Mouse (Mus musculus) c-Kit-positive CD71-negative TER-119-negative erythroid progenitor cells, embryonic 14.5 days (primary cell): ENCODE measurements around the gene Ddn.

Experiments used
- DNase-seq: peaks from one replicate; pipeline ENCODE4 v3.0.0-alpha.2; 2013; ENCODE audit warnings: low read depth

Ddn gene

DNA sequence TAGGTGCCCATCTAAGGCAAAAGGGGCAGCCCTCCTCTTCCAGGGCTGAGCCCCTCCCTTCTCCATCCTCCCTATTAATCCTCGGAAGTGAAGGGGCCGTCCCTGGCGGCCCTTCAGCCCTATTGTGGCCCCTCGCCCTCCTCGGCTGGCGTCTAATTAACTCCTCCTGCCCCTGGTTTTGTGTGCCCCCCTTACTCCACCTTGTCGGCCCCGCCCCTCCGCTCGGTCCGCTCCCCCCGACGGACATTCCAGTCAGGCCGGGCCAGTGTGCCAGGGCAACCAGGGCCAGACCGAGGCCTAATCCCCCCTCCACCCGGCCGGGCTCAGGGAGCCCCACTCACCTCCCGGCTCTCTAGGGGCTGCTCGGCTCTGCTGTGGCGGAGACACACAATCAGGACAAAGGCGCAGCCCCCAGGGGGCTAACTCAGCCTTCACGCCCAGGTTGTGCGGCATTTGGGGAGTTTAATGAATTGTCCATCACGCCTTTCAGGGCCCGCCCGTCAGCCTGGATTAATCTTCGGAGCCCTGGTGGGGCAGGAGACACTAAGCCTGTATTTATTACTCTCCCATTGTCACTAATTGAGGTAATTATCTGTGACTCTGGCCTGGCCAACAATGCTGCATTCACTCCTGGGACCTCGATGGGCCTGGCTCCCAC, 11.3 kb downstream of the Ddn start:
- no peak for DNase-seq

GRCm38 (mm10) chr15:98796803-98797595, 12.3 kb downstream of the Ddn start:
- DNase-seq: no peak

- no peak for DNase-seq
Observed at GRCm38 (mm10) chr15:98793141-98793698, 16.1 kb downstream of the Ddn start.

DNA sequence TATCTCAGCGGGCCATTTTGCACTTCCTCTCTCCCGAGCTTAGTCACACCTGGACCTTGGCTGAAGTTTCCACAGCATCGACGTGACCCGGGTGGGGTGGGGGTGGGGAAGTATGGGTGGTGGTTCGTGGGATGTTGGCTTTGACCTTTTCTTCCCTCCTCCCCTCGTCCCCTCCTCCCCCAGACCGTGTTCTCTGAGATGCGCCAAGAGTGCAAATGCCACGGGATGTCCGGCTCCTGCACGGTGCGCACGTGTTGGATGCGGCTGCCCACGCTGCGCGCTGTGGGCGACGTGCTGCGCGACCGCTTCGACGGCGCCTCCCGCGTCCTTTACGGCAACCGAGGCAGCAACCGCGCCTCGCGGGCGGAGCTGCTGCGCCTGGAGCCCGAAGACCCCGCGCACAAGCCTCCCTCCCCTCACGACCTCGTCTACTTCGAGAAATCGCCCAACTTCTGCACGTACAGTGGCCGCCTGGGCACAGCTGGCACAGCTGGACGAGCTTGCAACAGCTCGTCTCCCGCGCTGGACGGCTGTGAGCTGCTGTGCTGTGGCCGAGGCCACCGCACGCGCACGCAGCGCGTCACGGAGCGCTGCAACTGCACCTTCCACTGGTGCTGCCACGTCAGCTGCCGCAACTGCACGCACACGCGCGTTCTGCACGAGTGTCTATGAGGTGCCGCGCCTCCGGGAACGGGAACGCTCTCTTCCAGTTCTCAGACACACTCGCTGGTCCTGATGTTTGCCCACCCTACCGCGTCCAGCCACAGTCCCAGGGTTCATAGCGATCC, 16.9 kb downstream of the Ddn start:
- DNase-seq: no peak

DNA sequence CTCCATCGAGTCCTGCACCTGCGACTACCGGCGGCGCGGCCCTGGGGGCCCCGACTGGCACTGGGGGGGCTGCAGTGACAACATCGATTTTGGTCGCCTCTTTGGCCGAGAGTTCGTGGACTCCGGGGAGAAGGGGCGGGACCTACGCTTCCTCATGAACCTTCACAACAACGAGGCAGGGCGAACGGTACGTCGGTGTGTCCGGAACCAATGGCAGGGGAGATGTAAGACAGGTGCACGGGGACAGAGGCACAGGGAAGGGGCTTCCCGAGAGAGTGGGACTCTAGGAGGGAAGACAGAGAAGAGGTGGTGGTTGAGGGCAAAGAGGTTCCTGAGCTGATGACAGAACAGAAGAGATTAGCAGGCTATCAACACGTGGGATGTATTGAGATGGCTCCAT, 17.5 kb downstream of the Ddn start:
- no peak for DNase-seq

GRCm38 (mm10) chr15:98791221-98791620, 18.1 kb downstream of the Ddn start:
- DNase-seq: no peak

GRCm38 (mm10) chr15:98790761-98791160, 18.5 kb downstream of the Ddn start:
- DNase-seq: no peak

DNA sequence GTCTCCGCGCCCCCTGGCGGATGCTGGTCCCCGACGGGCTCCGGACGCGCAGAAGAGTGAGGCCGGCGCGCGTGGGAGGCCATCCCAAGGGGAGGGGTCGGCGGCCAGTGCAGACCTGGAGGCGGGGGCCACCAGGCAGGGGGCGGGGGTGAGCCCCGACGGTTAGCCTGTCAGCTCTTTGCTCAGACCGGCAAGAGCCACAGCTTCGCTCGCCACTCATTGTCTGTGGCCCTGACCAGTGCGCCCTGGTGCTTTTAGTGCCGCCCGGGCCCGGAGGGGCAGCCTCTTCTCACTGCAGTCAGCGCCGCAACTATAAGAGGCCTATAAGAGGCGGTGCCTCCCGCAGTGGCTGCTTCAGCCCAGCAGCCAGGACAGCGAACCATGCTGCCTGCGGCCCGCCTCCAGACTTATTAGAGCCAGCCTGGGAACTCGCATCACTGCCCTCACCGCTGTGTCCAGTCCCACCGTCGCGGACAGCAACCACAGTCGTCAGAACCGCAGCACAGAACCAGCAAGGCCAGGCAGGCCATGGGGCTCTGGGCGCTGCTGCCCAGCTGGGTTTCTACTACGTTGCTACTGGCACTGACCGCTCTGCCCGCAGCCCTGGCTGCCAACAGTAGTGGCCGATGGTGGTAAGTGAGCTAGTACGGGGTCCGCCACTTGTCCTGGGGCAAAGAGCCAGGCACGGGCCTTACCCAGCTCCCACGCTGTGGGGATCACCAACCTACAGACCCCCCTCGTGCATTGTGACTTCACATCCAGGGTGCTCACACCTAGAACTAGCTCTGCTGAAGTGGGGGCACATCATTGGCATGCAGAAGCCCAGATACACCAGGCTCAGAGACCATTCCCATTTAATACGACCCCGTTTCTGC, 19.4 kb downstream of the Ddn start, which contains the start of gene Wnt1:
Gene Wnt1, plus strand, starts transcription at position 197 of the 875 bp plus-strand sequence.
- DNase-seq: no peak

DNA sequence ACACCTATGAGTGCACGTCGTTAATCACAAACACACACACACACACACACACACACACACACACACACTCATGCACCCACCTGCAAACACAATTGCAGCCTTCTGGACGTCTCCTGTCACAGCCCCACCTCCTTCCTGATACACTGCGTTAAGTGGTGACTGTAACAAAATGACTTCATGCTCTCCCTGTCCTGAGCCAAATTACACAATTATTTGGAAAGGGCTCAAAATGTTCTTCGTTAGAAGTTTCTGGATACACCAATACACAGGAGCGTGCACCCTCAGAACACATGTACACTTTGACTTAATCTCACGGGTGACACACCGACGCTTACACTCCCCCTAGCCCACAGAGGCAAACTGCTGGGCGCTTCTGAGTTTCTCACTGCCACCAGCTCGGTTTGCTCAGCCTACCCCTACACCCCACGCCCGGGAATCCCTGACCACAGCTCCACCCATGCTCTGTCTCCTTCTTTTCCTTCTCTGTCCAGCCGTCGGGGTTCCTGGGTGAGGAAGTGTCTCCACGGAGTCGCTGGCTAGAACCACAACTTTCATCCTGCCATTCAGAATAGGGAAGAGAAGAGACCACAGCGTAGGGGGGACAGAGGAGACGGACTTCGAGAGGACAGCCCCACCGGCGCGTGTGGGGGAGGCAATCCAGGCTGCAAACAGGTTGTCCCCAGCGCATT, 20.2 kb downstream of the Ddn start:
- no peak for DNase-seq

DNA sequence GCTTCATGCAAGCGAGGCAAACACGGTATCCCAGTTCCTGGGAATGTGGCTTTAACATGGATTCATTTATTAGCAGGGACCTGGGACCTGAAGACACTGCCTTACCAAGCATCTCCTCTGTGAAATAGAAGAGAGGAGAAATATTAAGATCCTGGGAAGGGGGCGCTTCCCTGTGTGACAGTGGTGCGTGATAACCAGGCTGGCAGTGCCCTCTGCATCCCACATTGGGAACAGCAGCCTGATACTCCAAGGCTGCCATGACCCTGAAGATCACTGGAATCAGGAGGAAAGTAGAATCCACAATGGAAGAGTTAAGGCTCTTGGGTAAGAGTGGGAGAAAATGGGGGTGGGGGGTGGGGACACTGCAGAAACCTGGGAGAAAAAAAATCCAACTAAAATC, 21.4 kb downstream of the Ddn start:
- no peak for DNase-seq

- DNase-seq: no peak
Observed at GRCm38 (mm10) chr15:98785744-98786143, 23.5 kb downstream of the Ddn start.

- DNase-seq: no peak
Observed at GRCm38 (mm10) chr15:98781166-98781565, 28.1 kb downstream of the Ddn start.

- DNase-seq: no peak
Observed at GRCm38 (mm10) chr15:98780573-98780972, 28.7 kb downstream of the Ddn start.

DNA sequence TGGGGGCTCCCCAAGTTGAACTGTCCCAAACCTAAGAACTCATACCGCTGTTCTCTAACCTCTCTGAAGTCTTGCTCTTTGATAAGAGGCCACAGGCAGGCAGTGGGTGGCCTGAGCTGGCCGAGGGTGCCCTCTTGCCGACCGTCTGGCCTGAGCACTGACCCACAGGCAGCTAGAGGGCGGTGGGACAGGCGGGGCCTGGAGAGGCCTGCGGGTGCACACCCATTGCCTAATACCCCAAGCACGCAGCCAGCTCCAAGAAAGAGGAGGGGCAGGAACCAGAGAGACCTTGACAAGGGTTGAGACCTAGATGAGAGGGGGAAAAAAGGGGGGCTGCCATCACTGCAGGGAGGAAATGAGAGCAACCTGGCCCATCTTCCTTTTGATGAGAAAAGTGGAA, 29.2 kb downstream of the Ddn start:
- DNase-seq: no peak

DNA sequence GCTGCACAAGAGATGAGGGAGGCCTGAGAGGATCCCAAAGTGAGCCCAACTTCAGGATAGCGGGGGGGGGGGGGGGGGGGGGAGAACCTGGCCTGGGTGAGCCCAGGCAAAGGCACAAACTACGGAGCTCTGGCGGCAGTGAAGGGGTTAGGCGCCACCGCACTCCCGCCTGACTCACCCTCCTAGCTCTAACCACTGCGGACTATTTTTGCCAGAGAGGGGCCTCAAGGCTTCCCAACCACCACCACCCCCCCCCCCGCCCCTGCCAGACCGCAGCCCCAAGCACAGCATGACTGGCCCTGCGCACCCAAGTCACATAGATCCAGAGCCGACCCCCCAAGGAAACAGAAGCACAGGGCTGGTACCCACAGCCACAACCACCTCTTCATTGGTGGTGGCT, 30.5 kb downstream of the Ddn start:
- no peak for DNase-seq

DNA sequence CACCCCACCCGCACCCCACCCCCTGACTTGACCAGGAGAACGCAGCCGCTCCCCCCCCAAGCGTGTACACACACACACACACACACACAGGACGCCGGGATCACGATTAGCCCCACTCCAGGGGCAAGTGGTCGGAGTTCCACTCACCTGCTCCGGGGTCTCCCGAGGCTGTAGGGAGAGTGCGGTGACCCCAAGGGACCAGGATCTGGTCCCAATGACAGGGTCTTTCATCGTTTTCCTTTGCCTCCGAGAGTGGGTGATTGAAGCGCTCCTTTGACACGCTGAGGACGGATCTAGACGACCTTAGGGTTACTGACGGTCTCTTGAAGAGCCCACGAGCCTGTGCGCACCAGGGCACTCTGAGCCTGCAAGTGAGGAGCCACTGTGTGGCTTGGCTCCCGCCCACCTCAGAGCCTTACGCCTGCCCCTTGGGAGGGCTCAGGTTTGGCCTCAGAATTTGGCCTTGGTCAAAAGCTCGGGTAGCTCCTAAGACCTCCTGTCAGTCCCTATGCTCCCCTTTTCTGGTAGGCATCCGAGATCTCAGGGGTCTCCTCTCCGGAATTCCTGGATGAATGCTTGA, 31.0 kb downstream of the Ddn start:
- DNase-seq: no peak

DNA sequence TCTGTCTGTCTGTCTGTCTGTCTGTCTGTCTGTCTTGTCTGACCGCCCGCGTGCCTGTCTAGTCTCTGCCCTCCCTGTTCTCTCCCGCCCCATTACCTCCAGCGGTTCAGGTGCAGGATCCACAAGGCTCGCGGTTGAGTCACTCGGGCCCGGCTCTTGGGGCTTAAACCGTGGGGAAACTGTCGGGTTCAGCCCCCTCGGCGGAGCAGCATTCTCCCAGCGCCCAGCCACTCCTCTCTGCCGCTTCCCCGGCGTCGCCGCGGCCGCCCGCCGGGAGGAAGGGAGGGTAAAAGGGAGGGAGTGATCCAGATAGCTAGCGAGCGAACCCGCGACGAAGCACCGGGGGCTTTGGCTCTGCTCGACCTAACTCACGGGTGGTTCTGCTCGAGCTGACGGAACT, 31.5 kb downstream of the Ddn start, which contains the start of gene Wnt10b:
Gene Wnt10b, minus strand, starts transcription at position 389 of the 400 bp plus-strand sequence.
- no peak for DNase-seq

DNA sequence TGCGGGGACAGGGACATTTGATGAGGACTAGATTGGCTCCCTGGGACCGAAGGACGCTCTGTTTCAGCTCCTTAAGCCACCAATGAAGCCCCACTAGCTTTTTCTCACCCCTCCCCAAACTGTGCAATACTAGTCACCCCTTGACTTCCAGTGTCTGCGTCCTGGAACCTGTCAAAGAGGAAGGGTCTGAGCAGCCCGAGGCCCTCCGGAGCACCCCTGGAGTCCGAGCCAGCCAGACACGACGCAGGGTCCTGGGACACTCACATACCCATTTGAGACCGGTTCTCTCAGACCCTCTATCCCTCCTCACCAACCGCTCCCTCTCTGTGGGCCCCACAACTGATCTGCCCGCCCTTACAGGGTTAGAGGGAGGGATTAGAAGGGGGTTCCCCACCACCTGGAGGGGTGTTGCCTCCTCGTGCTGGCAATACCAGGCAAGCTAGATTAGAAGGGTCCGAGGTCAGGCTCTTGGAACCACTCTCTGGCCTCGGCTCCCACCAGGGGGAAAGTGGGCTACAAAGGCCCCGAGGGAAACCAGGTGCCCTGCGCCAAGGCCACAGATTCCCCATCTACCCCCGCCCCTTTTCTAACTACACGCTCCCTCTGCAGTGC, 32.2 kb downstream of the Ddn start:
- DNase-seq: no peak

GRCm38 (mm10) chr15:98776280-98777004, 32.8 kb downstream of the Ddn start:
- DNase-seq: no peak
